Mouse (Mus musculus): ENCODE measurements at regions not wholly inside any gene's neighbourhood (a gene's known extent, or its start where the extent isn't known, plus 50 kb on each side); places are given as distances from the start of the nearest gene placed in this dataset.

GRCm38 (mm10) chr13:92986719-92987553 is 142.4 kb downstream of the Mtx3 start:
- peak; percentile 85 for DNase-seq

DNA sequence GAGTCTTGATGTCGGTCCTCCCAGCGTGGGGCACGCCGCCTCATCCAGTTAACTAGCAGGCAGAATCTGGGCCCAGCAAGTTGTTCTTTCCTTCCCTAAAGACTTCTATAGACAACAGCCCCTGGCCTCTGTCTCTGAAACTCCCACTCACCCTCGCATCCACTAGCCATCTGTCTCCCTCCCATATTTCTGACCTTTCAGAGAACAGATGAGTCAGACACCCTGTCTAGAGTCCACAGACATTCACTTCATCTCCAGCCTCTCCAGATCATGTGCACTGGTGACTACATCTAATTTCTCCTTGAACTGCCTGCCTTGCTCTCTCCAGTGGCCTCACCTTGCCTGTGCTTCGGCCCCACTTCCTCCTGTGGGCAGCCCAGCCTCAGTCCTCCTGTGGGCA is 143.1 kb downstream of the Mtx3 start:
- DNase-seq = peak; percentile 33

DNA sequence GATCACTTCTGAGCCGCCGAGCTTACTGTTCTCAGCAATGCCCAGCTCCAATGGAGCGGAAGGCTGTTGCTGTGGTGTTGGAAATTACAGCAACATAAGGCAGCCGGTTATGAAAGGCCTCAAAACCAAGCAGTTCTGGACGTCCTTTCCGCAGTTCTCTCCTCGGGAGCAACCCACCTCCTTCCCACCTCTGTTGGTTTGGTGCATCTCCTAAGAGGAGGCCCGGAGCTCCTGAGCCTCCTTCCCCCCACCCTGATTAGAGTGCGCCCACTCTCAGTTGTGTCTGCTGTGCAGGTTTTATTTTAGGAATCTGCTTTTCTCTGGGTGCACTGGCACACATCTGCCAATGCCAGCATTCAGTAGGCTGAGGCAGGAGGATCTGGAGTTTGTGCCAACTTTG is 144.0 kb downstream of the Mtx3 start:
- DNase-seq = no peak

DNA sequence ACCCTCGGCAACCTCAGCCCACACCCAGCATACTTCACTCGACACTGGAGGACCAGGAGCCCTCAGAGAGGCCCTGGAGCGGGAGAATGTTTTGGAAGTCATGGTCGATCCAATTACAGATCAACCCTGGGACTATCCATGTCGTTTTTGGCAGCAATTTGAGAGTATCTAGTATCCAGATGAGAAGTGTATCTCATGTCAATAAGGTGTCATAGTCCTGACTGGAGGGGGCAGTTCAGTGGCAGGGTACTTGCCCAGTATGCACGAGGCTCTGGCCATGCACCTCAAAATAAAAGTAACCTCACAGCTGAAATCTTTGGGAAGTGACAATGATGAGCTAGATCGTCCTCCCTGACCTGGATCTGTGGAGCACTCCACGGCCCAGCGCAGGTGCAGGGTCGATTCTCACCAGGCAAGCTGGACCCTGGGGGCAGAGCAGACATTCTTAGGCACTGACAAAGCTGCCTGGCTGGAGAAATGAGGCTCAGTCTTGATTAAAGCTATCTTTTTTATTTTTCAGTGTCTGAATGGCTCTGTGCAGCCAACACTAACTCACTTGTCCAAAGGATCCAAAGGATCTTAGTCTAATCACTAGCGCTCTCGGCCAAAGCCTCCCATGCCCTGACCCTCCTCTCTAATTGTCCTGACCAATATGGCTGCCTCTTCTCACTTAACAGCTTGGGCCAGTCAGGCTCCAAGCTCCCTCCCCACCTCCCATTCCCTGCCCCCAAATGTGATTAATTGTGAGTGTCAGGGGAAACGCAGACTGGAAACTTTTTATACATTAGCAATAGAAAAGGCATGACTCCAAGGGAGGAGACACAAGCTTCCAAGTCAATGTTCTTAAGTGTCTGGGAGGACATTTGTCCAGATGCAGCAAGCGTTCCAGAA is 146.0 kb downstream of the Mtx3 start:
- DNase-seq = no peak

Data from adrenal gland, postnatal 14 days (tissue).